Mouse (Mus musculus) heart, embryonic 15.5 days (tissue): ENCODE results near the gene Irf9. TPM values are rescaled to one million over a fixed set of nuclear protein-coding genes. Genes with fewer than 3 reads are reported as not detected.

Experiments
- ATAC-seq: fragments of 200-750 bp; cut with Nextera tagmentation; replicated peaks from 2 replicates; pipeline ENCODE4 v1.8.0; 2017; ENCODE audit warnings: low read depth, moderate TSS enrichment; ENCODE audit not compliant: insufficient number of reproducible peaks, insufficient read depth, low FRiP score
- H3K27ac ChIP-seq: fragments of 300-500 bp; sonication (generic); 2 replicates; pipeline ENCODE4 v1.5.1; 2015; ENCODE audit warnings: mild to moderate bottlenecking, inconsistent platforms
- H3K27me3 ChIP-seq: fragments of 300-500 bp; sonication (generic); 2 replicates; pipeline ENCODE4 v1.6.1; 2015; ENCODE audit warnings: inconsistent platforms
- H3K36me3 ChIP-seq: fragments of 300-500 bp; sonication (generic); 2 replicates; pipeline ENCODE4 v1.6.1; 2015; ENCODE audit warnings: mild to moderate bottlenecking, inconsistent platforms
- H3K4me1 ChIP-seq: fragments of 300-500 bp; sonication (generic); replicated peaks from 2 replicates; pipeline ENCODE4 v1.6.1; 2015; ENCODE audit warnings: inconsistent platforms
- H3K4me2 ChIP-seq: fragments of 300-500 bp; sonication (generic); 2 replicates; pipeline ENCODE4 v1.6.1; 2015; ENCODE audit warnings: inconsistent platforms, mild to moderate bottlenecking, moderate library complexity
- H3K4me3 ChIP-seq: fragments of 300-500 bp; sonication (generic); 2 replicates; pipeline ENCODE4 v1.5.1; 2015; ENCODE audit warnings: mild to moderate bottlenecking, inconsistent platforms
- H3K9ac ChIP-seq: fragments of 300-500 bp; sonication (generic); 2 replicates; pipeline ENCODE4 v1.6.1; 2015; ENCODE audit warnings: mild to moderate bottlenecking, inconsistent platforms
- H3K9me3 ChIP-seq: fragments of 300-500 bp; sonication (generic); replicated peaks from 2 replicates; pipeline ENCODE4 v1.6.1; 2016; ENCODE audit warnings: inconsistent platforms
- WGBS: fragments of 180-500 bp; shearing (Covaris S2); methylation state at CpG from one replicate; pipeline ENCODE4 v1.1.7; 2015; ENCODE audit warnings: mixed read lengths; 5-methylcytosine and 5-hydroxymethylcytosine counted together
- polyA plus RNA-seq: library from polyadenylated mRNA; unstranded; fragments of >200 nt; fragmentation: Nextera tagmentation; extraction: Ambion mirVana; gene quantifications from 2 replicates; pipeline ENCODE4 v1.2.1, GENCODE M21; 2015

Gene Irf9
- polyA plus RNA-seq, 1 experiment from 2014 or later, result 9.1 TPM

DNA sequence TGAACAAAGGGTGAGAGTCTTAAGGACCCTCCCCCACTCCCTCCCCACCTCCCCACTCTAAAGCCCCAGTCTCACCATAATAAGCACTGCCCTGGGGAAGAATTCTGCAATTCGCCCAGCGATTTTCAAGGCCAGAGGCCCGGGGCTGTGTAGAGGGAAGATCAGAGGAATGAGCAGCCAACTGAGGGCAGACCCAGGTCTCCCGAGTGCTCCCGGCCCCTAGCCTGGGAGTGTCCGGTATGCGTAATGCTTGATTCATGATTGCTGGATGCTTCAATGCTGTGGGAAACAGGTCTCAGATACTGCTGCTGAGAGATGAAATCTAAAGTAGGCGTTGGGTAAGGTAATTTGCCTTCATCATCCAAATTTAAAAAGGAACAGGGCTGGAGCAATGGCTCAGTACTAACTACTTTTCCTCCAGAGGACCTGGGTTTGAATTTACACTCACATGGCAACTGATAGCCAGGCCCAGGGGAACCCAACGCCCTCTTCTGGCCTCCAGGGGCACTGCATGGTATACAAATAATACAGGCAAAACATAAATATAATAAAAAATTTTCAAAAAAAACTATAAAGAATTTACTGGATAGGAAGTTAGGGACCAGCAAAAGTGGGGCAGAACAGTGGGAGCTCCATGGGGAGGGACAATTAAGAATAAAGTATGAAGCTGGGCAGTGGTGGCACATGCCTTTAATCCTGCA is 21.2 kb upstream of the Irf9 start:
- 74% methylated on average over 9 of the region's 9 CpGs for WGBS
- ATAC-seq, result no peak
- Histone ChIP-seq H3K27me3 (no peaks in the 10 kb centered on the region), H3K9ac (no peak overlapping the region), H3K4me1 (peaks cover 27% of the 10 kb centered on the region), H3K4me3 (no peak overlapping the region), H3K4me2 (no peak overlapping the region), H3K9me3 (no peaks in the 10 kb centered on the region), H3K36me3 (peaks cover 23% of the 10 kb centered on the region), H3K27ac (no peak overlapping the region)

DNA sequence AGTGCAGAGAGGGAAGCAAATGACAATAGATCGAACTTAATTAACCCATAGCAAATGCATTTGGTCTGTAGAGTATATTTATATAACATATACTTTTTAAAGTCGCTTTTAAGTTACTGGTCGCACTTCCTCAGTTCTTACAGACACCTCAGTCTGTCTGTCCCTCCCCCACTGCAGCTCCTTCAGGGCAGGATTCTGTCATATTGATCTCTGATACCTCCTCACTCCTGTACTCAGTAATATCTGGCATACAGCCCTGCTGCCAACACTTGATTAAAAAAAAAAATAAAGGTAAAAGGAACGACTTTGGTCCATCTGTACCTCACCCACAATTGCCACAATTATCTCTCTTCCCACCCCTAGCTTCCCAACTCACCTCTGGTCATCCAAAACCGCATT is 19.1 kb upstream of the Irf9 start:
- Histone ChIP-seq H3K36me3 (peaks cover 26% of the 10 kb centered on the region), H3K9me3 (no peaks in the 10 kb centered on the region), H3K4me1 (peaks cover 15% of the 10 kb centered on the region), H3K27ac (peak overlapping the region; percentile 83), H3K9ac (peak overlapping the region; percentile 80), H3K4me2 (peak overlapping the region; percentile 89), H3K4me3 (peak overlapping the region; percentile 69), H3K27me3 (no peaks in the 10 kb centered on the region)
- no peak for ATAC-seq
- WGBS, result 46% methylated on average over 5 of the region's 5 CpGs

DNA sequence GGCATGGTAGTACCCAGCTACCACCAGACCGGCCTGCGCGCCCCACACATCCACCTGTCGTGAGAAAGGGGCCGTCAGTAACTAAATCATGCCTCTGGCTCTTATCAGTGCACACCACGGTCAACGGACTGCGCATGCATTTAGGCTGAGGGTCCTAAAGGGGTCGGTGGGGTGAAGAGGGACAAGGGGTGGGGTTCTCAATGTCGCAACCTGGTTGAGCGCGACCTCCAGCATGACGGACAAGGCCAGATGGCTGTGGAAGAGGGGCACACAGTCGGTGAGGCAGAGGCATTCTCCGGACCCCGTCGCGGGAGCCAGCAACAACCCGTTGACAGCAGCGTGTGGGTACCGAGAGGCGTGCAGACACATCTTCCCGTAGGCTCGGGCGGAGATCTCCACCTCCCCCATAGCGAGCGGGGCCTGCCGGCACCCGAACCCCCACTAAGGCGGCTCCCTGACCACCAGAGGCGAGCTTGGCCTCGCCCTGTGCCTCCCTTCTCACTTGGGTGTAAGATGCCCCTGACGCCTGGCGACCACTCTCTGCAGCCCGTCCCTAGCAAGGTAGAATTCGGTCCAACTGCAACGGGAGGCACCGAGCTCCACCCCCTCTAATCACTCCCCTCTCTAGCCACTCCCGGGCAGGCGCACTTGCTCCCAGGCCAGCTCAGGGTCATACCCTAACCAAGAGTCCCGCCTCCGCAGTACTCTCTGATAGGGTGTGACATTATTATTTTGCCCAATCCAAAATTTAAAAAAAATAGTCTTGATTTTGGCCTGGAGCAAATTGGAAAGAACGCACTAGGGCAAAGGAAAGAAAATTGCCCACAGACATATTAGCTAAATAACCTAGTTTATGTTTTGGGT is 18.4 kb upstream of the Irf9 start, which contains the start of gene Emc9:
Emc9 (minus strand) TSS at position 601 of the 864 bp plus-strand sequence.
- peak within 1 kb of the TSS; percentile 80 for H3K9ac ChIP-seq
- peaks cover 24% of the 10 kb centered on the region for H3K36me3 ChIP-seq
- H3K27me3 ChIP-seq, result no peaks in the 10 kb centered on the region
- H3K4me2 ChIP-seq, result peak within 1 kb of the TSS; percentile 89
- peak within 1 kb of the TSS; percentile 69 for H3K4me3 ChIP-seq
- H3K4me1 ChIP-seq, result peaks cover 17% of the 10 kb centered on the region
- WGBS, result 3% methylated on average over 43 of the region's 43 CpGs
- peak; percentile 78 for ATAC-seq
- peak within 1 kb of the TSS; percentile 83 for H3K27ac ChIP-seq
- no peaks in the 10 kb centered on the region for H3K9me3 ChIP-seq

DNA sequence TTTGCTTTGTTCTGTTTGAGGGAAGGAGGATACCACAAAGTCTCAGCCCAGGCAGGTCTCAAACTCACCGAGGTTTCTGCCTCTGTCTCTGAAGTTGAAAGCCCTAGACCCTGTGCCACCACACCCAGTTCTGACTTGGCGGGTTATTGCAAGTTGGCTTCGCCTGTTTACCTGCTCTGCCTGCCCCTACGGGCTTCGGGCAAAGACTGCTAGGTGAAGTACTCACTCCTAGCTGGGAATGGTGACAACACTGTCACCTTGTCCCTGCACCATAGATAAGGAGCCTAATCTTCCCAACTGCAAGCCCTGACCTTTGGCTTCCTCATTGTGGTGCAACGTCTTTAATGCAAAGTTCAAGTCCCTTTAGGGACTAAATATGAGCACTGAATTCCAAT is 17.8 kb upstream of the Irf9 start:
- Histone ChIP-seq H3K27me3 (no peaks in the 10 kb centered on the region), H3K9ac (no peak overlapping the region), H3K4me2 (peak overlapping the region; percentile 89), H3K4me3 (peak overlapping the region; percentile 69; the same call in 1 of the 2 replicates), H3K9me3 (no peaks in the 10 kb centered on the region), H3K36me3 (peaks cover 18% of the 10 kb centered on the region; the same call in 1 of the 2 replicates), H3K27ac (peak overlapping the region; percentile 83), H3K4me1 (peaks cover 23% of the 10 kb centered on the region)
- 47% methylated on average over 6 of the region's 6 CpGs for WGBS
- ATAC-seq, result no peak

DNA sequence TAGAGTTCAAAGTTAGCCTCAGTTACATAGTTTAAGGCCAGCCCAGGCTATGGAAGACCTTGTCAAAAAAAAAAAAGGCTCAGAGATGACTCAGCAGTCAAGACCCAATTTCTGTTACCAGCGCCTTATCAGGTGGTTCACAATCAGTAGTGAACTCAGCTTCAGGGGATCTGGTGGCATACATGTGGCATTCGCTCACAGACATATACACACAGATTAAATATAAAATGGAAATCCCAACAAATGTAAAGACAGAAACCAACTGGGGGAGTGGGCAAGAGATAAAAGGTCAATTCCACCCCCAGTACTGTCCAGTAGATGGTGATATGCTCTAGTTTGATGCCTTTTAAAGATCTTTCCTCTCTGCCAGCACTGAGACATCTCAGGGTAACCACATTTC is 17.2 kb upstream of the Irf9 start:
- H3K4me1 ChIP-seq, result peaks cover 23% of the 10 kb centered on the region

DNA sequence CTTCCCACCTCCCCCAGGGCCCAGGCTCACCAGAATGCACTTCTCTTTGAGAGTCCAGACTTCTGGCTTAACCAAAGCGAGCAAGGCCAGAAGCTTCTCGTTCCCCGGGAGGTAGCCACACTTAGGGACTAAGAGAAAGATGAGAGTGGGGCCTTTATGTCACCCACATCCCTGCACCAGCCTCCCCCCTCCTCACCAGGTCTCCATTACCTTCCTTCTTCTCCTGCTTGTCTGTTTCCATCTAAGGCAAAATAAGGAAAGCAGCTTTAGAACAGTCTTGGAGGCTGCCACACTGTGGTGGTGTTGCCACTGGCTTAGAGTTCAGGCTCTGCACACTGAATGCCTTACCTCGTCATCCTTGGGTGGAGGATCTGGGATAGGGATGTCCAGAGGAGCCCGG is 14.1 kb upstream of the Irf9 start:
- H3K27me3 ChIP-seq, result no peaks in the 10 kb centered on the region
- peaks cover 38% of the 10 kb centered on the region for H3K4me1 ChIP-seq
- H3K9me3 ChIP-seq, result no peaks in the 10 kb centered on the region
- no peak overlapping the region for H3K9ac ChIP-seq
- H3K27ac ChIP-seq, result no peak overlapping the region
- peaks cover 8% of the 10 kb centered on the region; the same call in 1 of the 2 replicates for H3K36me3 ChIP-seq
- 86% methylated on average over 5 of the region's 5 CpGs for WGBS
- no peak for ATAC-seq
- 0 out of 2 replicates have a peak overlapping the region, but pooled peaks have one; percentile 85 for H3K4me3 ChIP-seq
- no peak overlapping the region for H3K4me2 ChIP-seq

More for the DNA sequence above, 17.2 kb upstream of the Irf9 start:
- Histone ChIP-seq H3K9me3 (no peaks in the 10 kb centered on the region), H3K4me2 (no peak overlapping the region), H3K9ac (no peak overlapping the region), H3K27ac (no peak overlapping the region), H3K27me3 (no peaks in the 10 kb centered on the region), H3K4me3 (no peak overlapping the region), H3K36me3 (peaks cover 14% of the 10 kb centered on the region; the same call in 1 of the 2 replicates)
- no peak for ATAC-seq
- WGBS, result 89% methylated on average over 2 of the region's 2 CpGs

DNA sequence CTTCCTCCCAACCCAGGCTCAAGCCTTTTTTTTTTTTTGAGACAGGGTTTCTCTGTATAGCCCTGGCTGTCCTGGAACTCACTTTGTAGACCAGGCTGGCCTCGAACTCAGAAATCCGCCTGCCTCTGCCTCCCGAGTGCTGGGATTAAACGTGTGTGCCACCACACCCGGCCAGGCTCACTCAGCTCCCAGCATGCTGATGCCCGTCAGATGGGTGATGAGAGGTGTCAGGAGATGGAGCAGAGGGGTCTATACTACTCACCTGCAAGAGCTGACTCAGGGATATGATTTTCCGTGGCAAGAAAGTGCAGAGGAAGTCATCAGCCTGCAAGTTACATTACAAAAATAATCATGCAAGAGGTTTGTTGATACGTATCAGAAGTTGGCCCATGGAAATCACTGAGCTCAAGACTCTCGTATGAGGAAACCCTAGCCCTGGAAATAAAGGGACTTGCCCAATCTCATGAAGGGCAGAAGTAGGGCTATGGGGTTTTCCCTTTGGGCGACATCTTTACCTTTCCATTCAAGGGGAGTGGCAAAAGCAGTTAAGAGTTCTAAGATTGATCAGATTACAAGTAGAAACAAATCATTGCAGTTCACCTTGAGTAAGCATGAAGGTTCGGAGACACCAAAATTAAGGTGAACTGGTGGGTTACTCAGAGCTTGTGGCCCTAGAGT is 13.5 kb upstream of the Irf9 start:
- H3K4me3 ChIP-seq, result peak overlapping the region; percentile 85

DNA sequence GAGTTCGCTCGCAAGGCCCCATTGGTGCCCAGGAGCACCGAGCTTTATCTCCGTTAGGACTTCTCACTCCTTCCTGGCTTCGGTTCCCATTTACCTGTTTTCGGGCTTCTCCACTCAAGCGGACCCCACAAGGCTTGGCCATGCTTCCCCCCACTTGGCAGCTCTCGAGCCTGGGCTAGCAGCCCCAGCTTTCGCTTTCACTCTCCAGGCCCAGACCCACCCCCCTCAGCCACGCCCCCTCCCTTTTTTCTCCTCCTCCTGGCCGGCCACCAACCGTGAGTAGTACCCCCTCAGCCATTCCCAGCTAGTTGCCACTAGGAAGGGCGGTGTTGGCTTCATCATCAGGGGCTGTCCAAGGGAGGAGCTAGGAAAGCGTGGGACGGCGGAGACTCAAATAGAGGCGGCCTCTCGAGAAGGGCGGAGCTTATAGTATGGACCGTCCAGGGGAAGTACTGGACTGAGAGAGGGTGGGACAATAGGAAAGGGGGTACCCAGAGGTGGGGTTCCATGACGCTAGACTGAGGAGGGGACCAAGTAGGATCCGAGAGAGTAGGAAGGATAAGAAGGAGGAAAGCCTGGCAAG is 12.5 kb upstream of the Irf9 start, which contains the start of gene Psme2:
Psme2 (minus strand) TSS at position 366 of the 583 bp plus-strand sequence.
- peak within 1 kb of the TSS; percentile 85 for H3K4me3 ChIP-seq
- H3K4me2 ChIP-seq, result peak within 1 kb of the TSS; percentile 92
- peaks cover 27% of the 10 kb centered on the region for H3K4me1 ChIP-seq
- H3K36me3 ChIP-seq, result peaks cover 24% of the 10 kb centered on the region
- H3K27ac ChIP-seq, result peak within 1 kb of the TSS; percentile 96
- H3K27me3 ChIP-seq, result no peaks in the 10 kb centered on the region
- under 1% methylated on average over 22 of the region's 22 CpGs for WGBS
- peak; percentile 96 for ATAC-seq
- H3K9ac ChIP-seq, result peak within 1 kb of the TSS; percentile 88
- H3K9me3 ChIP-seq, result no peaks in the 10 kb centered on the region

More for the DNA sequence above, 13.5 kb upstream of the Irf9 start:
- Histone ChIP-seq H3K36me3 (peaks cover 14% of the 10 kb centered on the region; the same call in 1 of the 2 replicates), H3K9me3 (no peaks in the 10 kb centered on the region), H3K27ac (peak overlapping the region; percentile 96), H3K9ac (peak overlapping the region; percentile 61; the same call in 1 of the 2 replicates), H3K4me1 (peaks cover 33% of the 10 kb centered on the region), H3K27me3 (no peaks in the 10 kb centered on the region), H3K4me2 (peak overlapping the region; percentile 92)
- WGBS, result 77% methylated on average over 11 of the region's 11 CpGs
- ATAC-seq, result no peak

DNA sequence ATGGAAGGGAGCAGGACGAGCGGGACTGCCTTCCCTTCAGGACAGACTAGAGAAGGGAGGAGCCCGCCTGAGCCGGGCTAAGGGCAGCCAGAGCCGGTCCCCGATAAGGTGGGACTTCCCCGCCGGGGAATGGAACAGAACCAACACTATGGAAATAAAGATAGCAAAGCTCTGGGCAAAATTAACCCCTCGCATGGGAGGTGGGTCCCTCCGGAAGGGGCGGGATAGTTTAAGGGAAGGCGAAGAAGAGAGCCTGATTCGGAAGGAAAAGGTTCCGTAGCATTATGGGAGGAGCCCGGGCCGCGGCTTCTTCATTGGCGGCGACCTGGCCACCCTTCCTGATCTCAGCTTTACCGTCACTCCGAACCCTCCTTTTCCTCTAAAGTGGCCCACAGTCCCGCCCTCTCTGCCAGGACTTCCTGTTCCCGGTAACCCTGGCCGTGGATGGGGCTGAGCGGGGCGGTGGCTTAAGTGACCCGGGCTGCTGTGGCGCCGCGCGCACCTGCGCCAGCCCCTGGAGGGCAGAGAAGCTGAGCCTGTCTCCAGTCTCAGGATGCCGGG is 12.0 kb upstream of the Irf9 start, which contains the start of gene Rnf31:
Rnf31 (plus strand) TSS at position 378 of the 561 bp plus-strand sequence.
- no peaks in the 10 kb centered on the region for H3K9me3 ChIP-seq
- H3K27ac ChIP-seq, result peak within 1 kb of the TSS; percentile 96
- H3K27me3 ChIP-seq, result no peaks in the 10 kb centered on the region
- peaks cover 29% of the 10 kb centered on the region for H3K36me3 ChIP-seq
- peak within 1 kb of the TSS; percentile 88 for H3K9ac ChIP-seq
- peak within 1 kb of the TSS; percentile 85 for H3K4me3 ChIP-seq
- peak; percentile 89 for ATAC-seq
- peaks cover 26% of the 10 kb centered on the region for H3K4me1 ChIP-seq
- under 1% methylated on average over 33 of the region's 33 CpGs for WGBS
- H3K4me2 ChIP-seq, result peak within 1 kb of the TSS; percentile 92

DNA sequence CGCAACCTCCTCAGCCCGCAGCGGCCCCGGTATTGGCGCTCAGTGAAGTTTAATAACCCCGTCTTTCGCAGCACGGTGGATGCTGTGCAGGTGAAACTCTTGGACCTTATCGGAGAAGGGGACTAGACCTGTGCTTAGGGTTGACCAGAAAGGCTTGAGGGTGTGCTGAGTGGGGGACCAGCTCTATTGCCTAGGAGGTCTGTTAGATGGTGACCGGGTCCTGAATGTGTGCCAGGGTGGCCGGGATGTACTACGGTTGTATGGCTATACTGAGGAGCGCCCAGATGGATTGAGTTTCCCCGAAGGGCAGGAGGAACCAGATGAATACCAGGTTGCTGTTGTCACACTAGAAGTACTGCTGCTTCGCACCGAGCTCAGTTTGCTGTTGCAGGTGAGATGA is 11.1 kb upstream of the Irf9 start:
- peak overlapping the region; percentile 88 for H3K9ac ChIP-seq
- H3K27me3 ChIP-seq, result no peaks in the 10 kb centered on the region
- ATAC-seq, result no peak

More for the DNA sequence above, 11.1 kb upstream of the Irf9 start:
- Histone ChIP-seq H3K27ac (peak overlapping the region; percentile 96), H3K4me3 (peak overlapping the region; percentile 85), H3K36me3 (peaks cover 34% of the 10 kb centered on the region), H3K4me2 (peak overlapping the region; percentile 92), H3K9me3 (no peaks in the 10 kb centered on the region), H3K4me1 (peaks cover 26% of the 10 kb centered on the region)
- WGBS, result 2% methylated on average over 16 of the region's 16 CpGs
